ENCODE assay signal across 18 mouse cellular contexts in genomic region chr1:120323131-120323561, GRCm38 (mm10). TPM values are rescaled to one million over a fixed set of nuclear protein-coding genes. Genes with fewer than 3 reads are reported as not detected.
"Had no signal": no experiment of that assay in that cellular context is flagged by ENCODE, and none has a peak within 500 bp of the region (broad histone marks: within the 10 kb centered on the region; RNA-seq: fewer than 3 reads in every experiment).

No protein-coding gene starts in this region.

- H3K36me3 ChIP-seq: limb, embryonic 10.5 days; liver, embryonic 15.5 days; midbrain, embryonic 10.5 days; neural tube, embryonic 13.5 days had no signal

- H3K9ac ChIP-seq: liver, embryonic 15.5 days; neural tube, embryonic 13.5 days had no signal

- DNase-seq: kidney, adult 11 months; kidney, adult 9 months; kidney, postnatal 36 days; lung, adult 2 months; lung, postnatal 4 days; right cerebral cortex, postnatal 14 days had no signal

- H3K27me3 ChIP-seq: liver, embryonic 15.5 days; neural tube, embryonic 13.5 days had no signal

- H3K4me2 ChIP-seq: liver, embryonic 11.5 days; liver, embryonic 15.5 days; neural tube, embryonic 13.5 days had no signal

- H3K4me1 ChIP-seq: limb, embryonic 10.5 days; liver, embryonic 15.5 days; midbrain, embryonic 10.5 days had no signal

- ATAC-seq: lung, postnatal 0 days; midbrain, embryonic 16.5 days had no signal

- H3K27ac ChIP-seq: kidney, postnatal 0 days; limb, embryonic 10.5 days; liver, embryonic 15.5 days; midbrain, embryonic 10.5 days; neural tube, embryonic 13.5 days had no signal

- H3K4me3 ChIP-seq: limb, embryonic 10.5 days; liver, embryonic 15.5 days; midbrain, embryonic 10.5 days; neural tube, embryonic 13.5 days had no signal

- H3K9me3 ChIP-seq: limb, embryonic 10.5 days; liver, embryonic 15.5 days; midbrain, embryonic 10.5 days; neural tube, embryonic 13.5 days had no signal

RNA-seq across cellular contexts. Expression of gene C1ql2, which starts 17.2 kb away (rescaled TPM):
- total RNA-seq: megakaryocyte, adult 5-6 weeks had no signal
- polyA plus RNA-seq: intestine, embryonic 14.5 days; limb, embryonic 10.5 days; liver, embryonic 11.5 days; liver, embryonic 15.5 days; lung, postnatal 0 days; stomach, embryonic 16.5 days; thymus, postnatal 0 days had no signal
